Mouse (Mus musculus) left cerebral cortex, postnatal 36 days (tissue): ENCODE measurements around the gene Gpr3. TPM values are rescaled to one million over a fixed set of nuclear protein-coding genes. Genes with fewer than 3 reads are reported as not detected.

Source experiments
- DNase-seq, 2 experiments: peaks; one replicate each; pipeline ENCODE4 v3.0.0; 2021 to 2022; ENCODE audit warnings: low spot score in 2 of 2, mixed read lengths in 1 of 2
- intact Hi-C: fragments of 180-260 bp; cut with DNase I; formaldehyde crosslinking; loops from one replicate; pipeline ENCODE4 v1.15.1; 2025
- total RNA-seq, 2 experiments: library from RNA; stranded (reverse); gene quantifications; 2 replicates each; pipeline ENCODE4 v1.2.3; 2021

Gene Gpr3
- total RNA-seq, 2 experiments from 2014 or later: 8.1 to 8.5 TPM

- intact Hi-C loops: no loop called here
- no peak for DNase-seq
Observed at GRCm38 (mm10) chr4:133203591-133203990, 8.7 kb downstream of the Gpr3 start.

DNA sequence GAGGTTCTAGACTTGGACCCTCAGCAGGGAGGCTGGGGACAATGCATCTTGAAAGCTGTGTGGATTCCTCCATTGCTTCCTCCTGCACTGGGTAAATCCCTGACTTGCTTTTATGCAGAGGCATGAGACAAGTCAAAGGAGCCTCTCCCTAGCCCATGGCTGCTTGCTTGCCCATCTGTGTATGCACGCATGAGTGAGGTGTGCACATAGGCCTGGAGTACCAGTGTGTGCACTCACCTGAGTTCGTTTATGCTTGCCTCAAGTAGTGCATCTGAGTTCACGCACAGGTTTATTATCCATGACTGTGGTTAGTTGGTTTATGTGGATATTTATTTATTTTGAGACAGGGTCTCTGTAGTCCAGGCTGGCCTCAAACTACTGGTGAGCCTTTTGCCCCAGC is 10.1 kb downstream of the Gpr3 start:
- intact Hi-C loops: no loop called here
- DNase-seq: no peak

DNA sequence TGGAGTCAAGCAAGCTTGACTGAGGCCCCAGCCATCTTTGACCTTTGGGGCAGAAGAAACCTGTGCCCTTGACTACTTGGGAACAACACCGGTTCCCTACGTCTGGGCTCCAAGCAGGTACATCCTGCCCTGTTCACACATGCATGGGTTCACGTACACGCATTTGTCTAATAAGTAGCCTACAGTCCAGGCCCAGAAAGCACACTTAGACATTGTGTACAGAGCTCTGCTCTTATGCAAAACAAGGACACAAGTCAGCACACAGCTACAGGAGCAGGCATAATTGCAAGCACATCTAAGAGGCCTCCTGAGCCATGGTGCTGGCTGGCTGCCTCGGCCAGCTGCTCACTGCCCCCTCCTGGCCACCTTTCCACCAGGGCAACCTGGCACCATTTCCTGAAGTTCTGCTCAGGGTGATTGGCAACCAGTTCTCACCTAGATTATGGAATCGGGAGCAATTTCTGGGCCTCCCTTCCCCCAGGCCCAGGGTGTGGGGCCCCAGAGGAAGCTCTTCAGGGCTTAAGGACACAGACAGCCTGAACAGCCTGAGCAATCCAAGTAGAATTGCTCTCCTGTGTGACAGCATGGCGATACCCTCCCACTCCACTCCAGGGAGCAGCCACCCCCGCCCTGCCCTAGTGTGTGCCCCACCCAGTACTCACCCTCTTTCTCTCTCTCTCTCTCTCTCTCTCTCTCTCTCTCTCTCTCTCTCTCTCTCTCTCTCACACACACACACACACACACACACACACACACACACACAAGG is 11.1 kb downstream of the Gpr3 start:
- DNase-seq: peak in 1 of 2 experiments; percentile 36
- intact Hi-C loops: no loop called here

DNA sequence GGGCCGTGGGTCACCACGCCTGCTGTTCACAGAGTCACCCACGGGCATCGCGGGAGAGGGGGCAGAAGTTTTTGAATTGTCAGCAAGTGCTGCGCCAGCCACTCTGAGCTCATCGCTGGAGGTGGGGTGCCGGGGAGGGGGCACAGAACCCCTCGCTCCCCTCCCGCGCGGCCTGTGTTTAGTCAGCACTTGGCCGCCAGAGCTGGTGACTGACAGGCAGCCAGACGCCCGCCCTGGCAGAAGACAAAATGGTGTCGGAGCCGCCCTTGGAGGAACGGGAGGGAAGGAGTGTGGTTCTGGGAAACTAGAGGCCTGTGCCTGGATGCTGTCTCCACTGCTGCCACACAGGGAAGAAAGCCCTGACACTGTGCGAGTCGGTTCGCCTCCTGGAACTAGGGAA is 12.0 kb downstream of the Gpr3 start:
- DNase-seq: peak; percentile 47 to 59
- intact Hi-C loops: no loop called here

DNA sequence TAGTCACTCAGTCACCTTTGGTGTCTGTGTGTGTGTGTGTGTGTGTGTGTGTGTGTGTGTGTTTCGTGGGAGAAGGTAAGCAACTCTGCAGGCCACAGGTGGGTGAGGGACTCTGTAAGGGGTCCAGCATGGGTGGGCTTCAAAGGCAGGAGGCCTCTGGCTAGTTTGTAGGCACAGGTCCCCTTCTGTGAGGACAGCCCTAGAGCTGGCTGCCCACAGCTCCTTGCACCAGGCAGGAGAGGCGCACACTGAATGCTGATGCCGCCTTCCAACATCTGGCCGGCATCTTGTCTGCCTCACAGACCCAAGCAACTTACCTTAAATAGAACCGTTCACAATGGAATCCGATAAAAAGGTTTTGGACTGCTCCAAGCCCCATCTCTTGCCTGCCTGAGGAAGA is 12.6 kb downstream of the Gpr3 start:
- no peak for DNase-seq
- intact Hi-C loops: loop anchor here (5.0 kb wide), 1 partner anchor 67 kb away; the partner anchor contains the start of gene Wasf2

DNA sequence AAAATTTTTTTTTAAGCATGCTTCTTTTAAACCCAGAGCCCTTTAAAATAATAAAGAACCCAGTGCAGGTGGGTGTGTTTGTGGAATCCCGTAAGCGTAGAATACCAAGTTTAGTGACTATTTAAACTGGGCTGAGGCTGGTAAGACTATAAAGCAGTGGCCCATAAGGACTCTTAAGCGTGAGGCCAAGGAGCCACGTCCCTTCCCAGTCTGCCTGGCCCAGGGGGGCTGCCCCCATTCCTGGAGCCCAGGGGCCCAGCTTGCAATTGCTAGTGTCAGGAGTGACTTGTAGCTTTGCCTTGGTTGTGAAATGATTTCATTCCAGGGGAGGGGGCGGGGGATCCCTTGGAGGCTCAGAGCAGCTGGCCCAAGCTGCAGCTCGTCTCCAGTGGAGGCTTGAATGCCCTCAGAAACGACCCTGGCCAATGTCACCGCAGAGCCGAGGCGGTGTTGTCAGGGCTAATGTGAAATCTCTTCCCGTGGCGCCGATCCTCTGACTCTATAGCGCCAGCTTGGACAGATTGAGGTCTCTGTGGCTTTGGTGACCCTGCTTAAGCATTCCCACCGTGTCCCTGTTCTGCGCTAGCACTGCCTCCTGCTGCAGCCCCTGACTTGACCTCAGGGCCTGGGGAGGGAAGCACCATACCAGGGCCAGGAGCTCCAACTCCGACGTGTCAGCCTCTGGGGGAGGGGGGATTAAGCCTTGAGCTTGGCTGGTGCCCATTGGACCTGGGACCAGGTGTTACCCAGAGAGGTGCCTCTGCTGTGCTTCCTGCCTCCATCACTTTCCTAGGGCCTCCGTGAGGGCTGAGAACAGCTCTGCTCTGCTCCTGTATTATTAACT is 13.8 kb downstream of the Gpr3 start:
- intact Hi-C loops: loop anchor here (5.0 kb wide), 1 partner anchor 66 kb away; the partner anchor contains the start of gene Wasf2
- no peak for DNase-seq

DNA sequence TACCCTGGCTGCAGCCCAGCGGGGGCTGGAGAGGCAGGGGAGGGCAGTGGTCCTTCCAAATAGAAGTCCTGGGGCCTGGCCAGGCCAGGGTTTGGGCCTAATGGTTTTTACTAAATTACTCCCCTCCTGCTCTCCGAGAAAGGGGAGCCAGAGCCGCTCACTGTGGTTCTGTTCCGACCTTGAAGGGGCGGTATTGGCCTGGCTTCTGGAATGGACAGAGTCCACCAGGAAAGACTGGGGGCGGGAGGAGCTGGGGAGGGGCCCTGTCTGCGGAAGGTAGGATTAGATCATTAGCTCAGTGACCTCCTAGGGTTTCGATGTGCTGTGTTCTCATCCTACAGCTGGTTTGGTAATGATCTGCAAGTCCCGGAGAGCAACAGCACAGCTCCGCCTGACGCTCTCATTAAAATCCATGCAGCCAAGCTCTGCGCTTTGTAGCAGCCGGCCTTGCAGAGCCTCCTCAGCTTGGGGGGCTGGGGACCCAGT is 14.5 kb downstream of the Gpr3 start:
- no peak for DNase-seq
- intact Hi-C loops: loop anchor here (5.0 kb wide), 1 partner anchor 66 kb away; the partner anchor contains the start of gene Wasf2

DNA sequence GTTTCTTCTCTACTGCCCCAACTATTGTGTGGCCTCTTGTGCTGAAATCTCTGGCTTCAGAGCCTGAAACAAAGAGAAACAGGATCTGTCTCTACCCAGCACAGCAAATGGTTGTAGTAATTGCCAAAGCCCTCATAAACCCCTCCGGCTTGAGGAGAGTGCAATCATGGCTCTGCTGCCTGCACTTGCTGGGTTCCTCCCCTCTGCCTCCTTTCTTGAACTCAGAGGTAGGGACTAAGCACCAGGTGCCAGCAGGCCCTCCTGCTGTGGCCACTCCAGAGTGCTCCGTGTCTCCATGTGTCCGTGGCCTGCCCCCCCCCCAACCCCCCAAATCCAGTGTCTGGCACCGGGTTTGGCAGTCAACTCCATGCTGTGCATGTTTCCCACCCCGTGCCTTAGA is 15.0 kb downstream of the Gpr3 start:
- intact Hi-C loops: loop anchor here (5.0 kb wide), 1 partner anchor 65 kb away; the partner anchor contains the start of gene Wasf2
- no peak for DNase-seq

- no peak for DNase-seq
Observed at GRCm38 (mm10) chr4:133196852-133197251, 15.5 kb downstream of the Gpr3 start.

DNA sequence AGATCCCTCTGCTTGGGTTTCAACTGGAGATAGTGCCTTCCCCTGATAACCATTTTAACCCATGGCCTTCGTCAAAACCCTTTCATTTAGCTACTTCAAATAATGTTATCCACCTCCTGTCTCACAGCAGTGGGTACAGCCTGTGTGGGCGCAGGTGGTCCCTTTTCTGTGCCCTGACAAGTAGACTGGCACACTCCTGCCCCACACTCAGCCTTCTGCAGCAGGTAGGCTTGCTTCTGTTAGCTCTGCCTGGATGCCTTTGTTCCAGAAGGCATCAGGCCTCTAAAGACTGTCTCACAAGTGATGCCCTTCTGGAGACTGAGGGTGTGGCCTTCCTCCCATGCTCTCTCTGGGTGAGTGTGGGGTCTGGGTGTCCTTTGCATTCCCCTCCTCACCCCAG is 16.2 kb downstream of the Gpr3 start:
- intact Hi-C loops: loop anchor here (5.0 kb wide), 1 partner anchor 64 kb away; the partner anchor contains the start of gene Wasf2
- DNase-seq: no peak

More at GRCm38 (mm10) chr4:133196852-133197251, 15.5 kb downstream of the Gpr3 start:
- intact Hi-C loops: loop anchor here (5.0 kb wide), 1 partner anchor 65 kb away; the partner anchor contains the start of gene Wasf2

DNA sequence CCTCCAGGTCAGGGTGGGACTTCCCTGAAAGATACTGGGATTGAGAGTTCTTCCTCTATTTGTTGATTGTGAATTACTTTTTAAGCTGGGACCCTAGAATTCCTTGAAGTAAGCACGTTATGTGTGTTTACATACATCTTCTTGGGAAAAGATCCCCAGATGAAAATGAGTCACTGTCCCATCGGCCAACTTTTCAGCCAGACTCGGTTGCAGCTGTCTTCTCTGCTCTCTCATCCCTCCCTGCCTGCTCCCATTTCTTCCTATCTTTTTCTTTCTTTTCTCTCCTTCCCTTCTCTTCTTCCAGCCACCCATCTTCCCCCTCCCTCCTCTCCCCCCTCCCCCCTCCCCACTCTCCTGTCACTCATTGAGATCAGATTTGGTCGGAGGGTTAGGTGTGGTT is 17.3 kb downstream of the Gpr3 start:
- DNase-seq: no peak
- intact Hi-C loops: loop anchor here (5.0 kb wide), 1 partner anchor 63 kb away; the partner anchor contains the start of gene Wasf2

DNA sequence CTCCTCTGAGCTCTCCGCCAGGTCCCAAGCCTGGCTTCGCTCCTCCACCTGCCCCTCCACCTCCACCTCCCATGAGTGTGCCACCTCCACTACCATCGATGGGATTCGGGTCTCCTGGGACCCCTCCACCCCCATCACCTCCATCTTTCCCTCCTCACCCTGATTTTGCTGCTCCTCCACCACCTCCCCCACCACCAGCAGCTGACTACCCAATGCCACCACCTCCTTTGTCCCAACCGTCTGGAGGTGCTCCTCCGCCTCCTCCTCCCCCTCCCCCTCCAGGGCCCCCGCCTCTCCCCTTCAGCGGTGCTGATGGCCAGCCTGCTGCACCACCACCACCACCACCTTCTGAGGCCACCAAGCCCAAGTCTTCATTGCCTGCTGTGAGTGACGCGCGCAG is 17.9 kb downstream of the Gpr3 start:
- intact Hi-C loops: no loop called here
- DNase-seq: no peak

DNA sequence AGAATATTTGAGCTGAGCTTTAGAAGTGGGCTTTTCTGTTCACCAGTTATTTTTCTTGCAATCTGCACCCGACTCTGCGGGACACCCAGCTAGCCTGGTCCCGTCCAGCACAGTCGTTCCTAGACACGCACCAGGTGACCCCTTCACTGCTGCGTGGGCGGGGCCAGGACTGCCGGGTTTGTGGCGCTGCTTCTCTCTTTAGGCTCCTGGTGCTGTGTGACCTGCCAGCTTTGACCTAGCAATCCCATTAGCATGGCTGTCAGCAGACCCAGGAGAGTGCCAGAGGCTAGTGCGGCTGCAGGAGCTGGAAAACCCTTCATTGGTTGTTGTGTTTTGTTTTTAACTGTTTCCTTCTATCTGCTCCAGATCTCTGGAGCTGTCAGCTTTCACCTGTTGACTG is 22.9 kb downstream of the Gpr3 start:
- intact Hi-C loops: no loop called here
- DNase-seq: no peak

DNA sequence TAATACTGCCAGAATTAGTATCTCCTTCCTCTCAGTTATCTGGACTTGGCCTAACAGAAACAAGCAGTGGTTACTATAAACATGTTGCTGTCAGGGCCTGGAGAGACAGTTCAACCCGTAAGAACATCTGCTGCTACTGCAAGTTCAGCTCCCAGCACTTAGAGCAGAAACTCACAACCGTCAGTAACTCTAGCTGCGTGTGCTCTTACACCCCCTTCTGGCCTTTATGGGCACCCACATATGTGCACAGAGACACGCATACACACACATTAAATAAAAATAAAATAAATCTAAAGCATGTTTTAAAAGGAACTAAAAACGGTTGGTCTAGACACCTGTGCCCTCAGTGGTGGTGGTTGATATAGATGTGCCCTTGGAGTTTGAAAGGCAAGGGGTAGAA is 25.5 kb downstream of the Gpr3 start:
- DNase-seq: no peak
- intact Hi-C loops: no loop called here

- intact Hi-C loops: no loop called here
Observed at GRCm38 (mm10) chr4:133185893-133186292, 26.4 kb downstream of the Gpr3 start.

GRCm38 (mm10) chr4:133184898-133185665 is 27.3 kb downstream of the Gpr3 start:
- intact Hi-C loops: no loop called here
- no peak for DNase-seq

More at GRCm38 (mm10) chr4:133185893-133186292, 26.4 kb downstream of the Gpr3 start:
- no peak for DNase-seq

DNA sequence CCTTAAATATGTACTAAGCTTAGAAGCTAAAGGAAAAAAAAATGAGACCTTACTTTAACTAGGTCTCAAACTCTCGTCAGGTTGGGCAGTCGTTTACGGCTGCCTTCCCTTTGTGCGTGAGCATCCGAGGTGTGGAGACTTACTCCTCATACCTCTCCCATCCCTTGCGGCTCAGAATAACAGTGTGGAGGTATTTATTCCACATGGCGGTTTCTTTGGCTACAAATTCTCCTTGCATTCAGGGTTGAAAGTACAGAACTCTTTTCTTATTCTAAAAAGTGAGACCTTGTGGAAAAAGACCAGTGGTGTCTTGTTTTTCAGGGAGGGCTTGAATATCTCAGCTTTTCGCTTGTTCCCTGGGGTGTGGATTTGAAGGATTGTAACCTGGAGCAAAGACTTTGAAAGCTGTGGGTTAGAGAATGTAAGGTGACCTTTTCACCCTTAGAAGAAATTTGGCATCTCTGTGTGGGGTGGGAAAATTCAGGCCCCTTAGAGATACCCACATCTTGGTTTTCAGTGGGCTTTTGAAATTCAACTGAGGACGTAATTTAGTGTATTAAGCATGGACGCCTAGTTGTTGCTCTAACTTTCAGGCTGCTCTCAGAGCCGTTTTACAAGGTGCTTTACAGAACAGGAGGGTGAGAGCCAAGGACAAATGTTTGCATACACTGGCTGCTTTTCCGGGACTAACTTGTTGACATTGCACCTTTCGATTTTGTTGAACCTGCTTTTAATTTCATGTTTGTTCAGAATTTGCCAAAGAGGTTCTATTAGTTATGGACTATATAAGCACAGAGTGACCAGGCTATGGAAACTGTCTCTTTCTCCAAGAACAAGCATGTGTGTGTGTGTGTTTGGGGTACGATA is 28.1 kb downstream of the Gpr3 start:
- intact Hi-C loops: no loop called here
- no peak for DNase-seq

DNA sequence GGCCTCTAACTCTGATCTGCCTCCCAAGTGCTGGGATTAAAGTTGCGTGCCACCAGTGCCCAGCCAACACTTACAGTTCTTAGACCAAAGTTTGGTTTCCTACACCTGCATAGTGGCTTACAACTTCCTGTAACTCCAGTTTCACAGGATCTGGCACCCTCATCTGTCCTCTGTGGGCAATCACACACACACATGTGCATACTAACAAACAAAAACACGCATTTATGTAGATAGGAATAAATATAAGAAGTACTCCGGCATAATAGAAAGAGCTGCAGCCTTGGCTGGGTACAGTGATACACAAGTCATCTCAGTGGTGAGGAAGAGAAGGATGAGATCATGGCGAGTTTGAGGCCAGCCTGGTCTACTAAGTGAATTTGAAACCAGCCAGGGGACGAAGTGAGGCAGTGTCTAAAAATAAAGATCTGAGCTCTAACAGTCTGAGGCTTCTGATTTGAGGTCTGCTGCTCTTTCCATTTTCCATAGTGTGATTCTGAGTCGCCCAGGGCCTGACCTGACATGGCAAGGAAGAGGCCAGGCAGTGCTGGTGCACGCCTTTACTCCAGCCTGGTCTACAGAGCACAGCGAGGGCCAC is 29.8 kb downstream of the Gpr3 start:
- no peak for DNase-seq
- intact Hi-C loops: no loop called here
